Mouse (Mus musculus) megakaryocyte-erythroid progenitor cell, adult 5-6 weeks (primary cell): ENCODE data around the gene Mindy2. TPM values are rescaled to one million over a fixed set of nuclear protein-coding genes. Genes with fewer than 3 reads are reported as not detected.
A peak's percentile ranks its signal among the peaks of the same experiment; 100 is the strongest.
"Not testable (repeated sequence)": the region's sequence is repeated elsewhere in the genome, so short reads cannot be mapped to it uniquely, and the experiment has no call there.

Source experiments
- ATAC-seq: replicated peaks from 2 replicates; pipeline ENCODE4 v1.8.0; 2016; ENCODE audit warnings: mild to moderate bottlenecking, inconsistent platforms; ENCODE audit not compliant: severe bottlenecking, poor library complexity, low FRiP score, low TSS enrichment
- total RNA-seq, 2 experiments: library from RNA; stranded (forward) in 1 of 2; stranded (reverse) in 1 of 2; fragments of 200-1000, 215-1000 nt in 1 of 2; fragments of >200 nt in 1 of 2; fragmentation: Nextera tagmentation in 1 of 2; gene quantifications; 2 replicates each; pipeline ENCODE4 v1.2.3; 2014 to 2017

The Mindy2 gene
- total RNA-seq, 2 experiments from 2014 or later, result 13.0 to 14.2 TPM

GRCm38 (mm10) chr9:70598271-70598670 lies 58.7 kb downstream of the Mindy2 start:
- no peak for ATAC-seq

DNA sequence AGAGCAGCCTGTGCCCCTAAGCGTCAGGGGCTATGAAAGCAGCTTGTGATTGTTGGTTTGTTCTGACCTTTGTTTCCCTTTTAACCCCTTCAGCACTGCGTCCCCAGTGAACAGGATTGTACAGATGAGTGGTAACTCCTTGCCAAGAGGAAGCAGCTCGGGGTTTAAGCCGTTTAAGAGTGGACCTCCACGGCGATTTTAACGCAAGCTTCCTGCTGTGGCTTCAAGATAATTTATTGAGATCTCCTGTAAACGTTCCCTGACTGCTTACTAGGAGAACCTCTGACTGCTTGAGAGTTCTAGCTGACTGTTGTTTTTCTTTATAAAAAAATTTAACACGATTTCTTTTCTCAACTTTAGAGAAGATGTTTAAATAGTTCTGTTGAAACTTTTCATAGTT lies 65.5 kb downstream of the Mindy2 start:
- ATAC-seq, result no peak

GRCm38 (mm10) chr9:70590775-70591174 lies 66.2 kb downstream of the Mindy2 start:
- ATAC-seq, result peak; percentile 49

DNA sequence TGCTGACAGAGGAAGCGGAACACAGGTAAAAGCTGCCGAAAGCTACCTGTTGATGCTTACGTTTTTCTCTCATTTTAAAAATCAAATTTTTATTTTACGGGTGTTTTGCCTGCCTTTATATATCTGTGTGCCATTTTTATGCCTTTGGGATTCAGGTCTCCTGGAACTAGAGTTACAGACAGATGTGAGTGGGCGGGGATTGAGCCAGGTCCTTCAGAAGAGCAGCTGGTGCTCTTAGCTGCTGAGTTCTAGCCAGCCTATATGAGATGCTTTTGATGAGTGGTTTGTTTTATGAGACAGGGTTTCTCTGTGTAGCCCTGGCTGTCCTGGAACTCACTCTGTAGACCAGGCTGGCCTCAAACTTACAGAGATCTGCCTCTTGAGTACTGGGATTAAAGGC lies 69.8 kb downstream of the Mindy2 start:
- ATAC-seq, result no peak

DNA sequence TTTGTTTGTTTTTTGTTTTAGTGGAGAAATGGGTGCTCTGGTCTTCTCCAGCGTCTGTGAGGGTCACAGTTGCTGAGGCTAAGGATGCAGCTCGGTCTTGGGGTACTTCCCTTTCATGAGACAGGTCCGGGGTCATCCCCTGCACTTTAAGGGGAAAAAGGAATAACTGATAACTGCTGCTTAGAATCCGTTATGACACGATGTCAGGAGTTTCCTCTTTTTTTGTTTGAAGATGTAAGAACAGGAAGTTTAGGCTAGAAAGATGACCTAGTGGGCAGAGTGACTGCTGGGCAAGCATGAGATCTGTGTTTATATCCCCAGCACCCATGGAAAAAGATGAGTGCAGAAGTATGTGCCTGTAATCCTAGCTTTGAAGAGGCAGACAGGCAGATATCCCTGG lies 71.8 kb downstream of the Mindy2 start:
- no peak for ATAC-seq

- ATAC-seq, result no peak
These were observed 72.3 kb downstream of the Mindy2 start for GRCm38 (mm10) chr9:70584641-70585040.

GRCm38 (mm10) chr9:70580956-70581355 lies 76.0 kb downstream of the Mindy2 start:
- ATAC-seq, result no peak

DNA sequence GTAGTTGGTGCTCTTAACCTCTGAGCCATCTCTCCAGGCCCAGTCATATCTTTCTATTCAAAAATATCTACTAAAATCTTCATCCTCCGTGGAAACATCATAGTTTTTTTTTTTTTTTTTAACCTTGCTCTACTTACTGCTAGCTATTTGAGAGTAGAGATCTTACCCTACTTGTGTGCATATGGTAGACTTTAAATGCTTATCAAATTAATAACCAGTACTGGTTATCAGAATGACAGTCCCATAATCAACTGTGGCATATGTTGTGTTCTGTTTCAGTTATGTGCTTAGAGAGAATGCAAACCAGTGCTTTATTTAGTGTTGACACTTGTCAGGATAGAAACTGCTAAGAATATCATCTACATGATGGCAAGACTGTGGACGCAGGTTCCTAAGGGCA lies 78.9 kb downstream of the Mindy2 start:
- peak; percentile 59; the same call in 1 of the 2 replicates for ATAC-seq

DNA sequence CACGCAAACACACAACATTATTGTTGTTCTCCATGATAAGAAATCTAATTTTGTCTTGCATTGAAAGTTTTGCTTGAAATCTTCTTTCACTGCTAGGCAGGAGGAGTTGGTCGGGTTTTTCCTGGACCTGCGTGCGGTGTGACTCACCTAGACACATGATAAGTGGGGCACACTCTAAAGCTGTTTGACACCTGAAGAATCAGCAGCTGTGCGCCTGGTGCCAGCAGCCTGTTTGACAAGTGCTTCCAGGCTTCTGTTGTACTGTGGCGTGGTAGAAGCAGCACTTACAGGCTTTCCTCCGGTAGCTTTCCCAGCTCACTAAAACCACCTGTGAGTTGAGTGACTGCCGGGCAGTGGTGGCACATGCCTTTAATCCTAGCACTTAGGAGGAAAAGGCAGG lies 86.6 kb downstream of the Mindy2 start:
- no peak for ATAC-seq

GRCm38 (mm10) chr9:70567651-70568050 lies 89.3 kb downstream of the Mindy2 start:
- no peak for ATAC-seq

DNA sequence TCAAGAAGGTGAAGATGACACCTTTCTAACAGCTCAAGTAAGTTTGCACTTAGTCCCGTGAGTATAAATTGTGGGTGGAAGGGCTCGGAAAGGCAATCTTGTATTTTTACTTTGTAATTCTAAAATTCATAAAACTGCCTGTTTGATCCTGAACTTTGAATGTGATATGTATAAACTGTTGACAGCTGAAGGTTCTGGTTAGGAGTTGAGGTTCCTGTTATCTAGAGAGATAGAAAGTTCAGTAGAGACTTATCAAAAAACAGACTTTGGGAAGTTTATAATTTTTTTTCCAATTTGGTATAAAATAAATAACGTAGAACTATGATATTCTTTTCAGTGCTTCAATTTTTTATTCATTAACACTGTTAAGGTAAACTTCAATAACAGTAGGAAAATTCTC lies 94.1 kb downstream of the Mindy2 start:
- no peak for ATAC-seq

DNA sequence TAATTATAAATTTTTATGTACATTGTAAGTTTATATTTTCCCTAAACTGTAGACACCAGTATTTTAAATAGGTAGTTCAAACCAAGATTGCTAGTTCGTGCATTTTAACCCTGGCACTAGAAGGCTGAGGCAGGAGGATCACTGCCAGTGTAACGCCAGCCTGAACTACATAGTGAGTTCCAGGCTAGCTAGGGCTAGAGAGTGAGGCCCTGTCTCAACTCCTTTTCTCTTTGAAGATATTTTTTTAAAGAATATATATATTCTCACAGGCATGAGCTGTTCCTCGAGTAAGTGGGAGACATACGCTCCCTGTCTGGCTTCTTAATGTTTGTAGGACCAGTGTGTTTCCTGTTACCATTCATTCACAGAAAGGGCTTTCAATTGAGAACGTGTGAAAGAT lies 100.2 kb downstream of the Mindy2 start:
- no peak for ATAC-seq

GRCm38 (mm10) chr9:70555431-70555830 lies 101.5 kb downstream of the Mindy2 start:
- ATAC-seq, result no peak

DNA sequence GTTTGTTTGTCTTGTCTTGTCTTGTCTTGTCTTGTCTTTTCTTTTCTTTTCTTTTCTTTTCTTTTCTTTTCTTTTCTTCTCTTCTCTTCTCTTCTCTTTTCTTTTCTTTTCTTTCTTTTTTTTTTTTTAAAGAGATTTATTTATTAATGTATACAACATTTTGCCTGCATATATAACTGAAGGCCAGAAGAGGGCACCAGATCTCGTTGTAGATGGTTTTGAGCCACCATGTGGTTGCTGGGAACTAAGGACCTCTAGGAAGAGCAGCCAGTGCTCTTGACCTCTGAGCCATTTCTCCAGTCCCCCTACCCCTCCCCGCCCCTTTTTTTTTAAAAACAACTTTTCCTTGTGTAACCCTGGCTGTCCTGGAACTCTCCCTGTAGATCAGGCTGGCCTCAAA lies 104.7 kb downstream of the Mindy2 start:
- ATAC-seq, result not testable (repeated sequence)

GRCm38 (mm10) chr9:70551524-70551923 lies 105.5 kb downstream of the Mindy2 start:
- ATAC-seq, result no peak

Other genes starting within 250 kb of the Mindy2 start
- gene Ccnb2, start 235.6 kb downstream of the Mindy2 start, total RNA-seq (2014; fragmentation: Nextera tagmentation), result 88.4 and 91.4 TPM in 2 replicates
- gene Ccnb2, start 235.6 kb downstream of the Mindy2 start, total RNA-seq (2017), result 61.3 and 72.5 TPM in 2 replicates
- 42.6 and 43.9 TPM in 2 replicates for gene Rnf111, start 153.4 kb downstream of the Mindy2 start, total RNA-seq (2014; fragmentation: Nextera tagmentation)
- gene Rnf111, start 153.4 kb downstream of the Mindy2 start, total RNA-seq (2017), result 17.6 and 26.4 TPM in 2 replicates
- gene Sltm, start 114.4 kb downstream of the Mindy2 start, total RNA-seq (2014; fragmentation: Nextera tagmentation), result 95.7 and 102 TPM in 2 replicates
- gene Sltm, start 114.4 kb downstream of the Mindy2 start, total RNA-seq (2017), result 122 and 145 TPM in 2 replicates
- 0.59 TPM in 1 of 2 replicates, not detected in the other for gene Gm10642, start 923 bp downstream of the Mindy2 start, total RNA-seq (2014; fragmentation: Nextera tagmentation)
- gene Gm10642, start 923 bp downstream of the Mindy2 start, total RNA-seq (2017), result 0.89 TPM in 1 of 2 replicates, not detected in the other
- gene Adam10, start 21.8 kb upstream of the Mindy2 start, total RNA-seq (2014; fragmentation: Nextera tagmentation), result 88.3 and 96.4 TPM in 2 replicates
- 56.0 and 79.3 TPM in 2 replicates for gene Adam10, start 21.8 kb upstream of the Mindy2 start, total RNA-seq (2017)